Mouse (Mus musculus) kidney, embryonic 15.5 days (tissue): ENCODE results near the gene Cfi. TPM values are rescaled to one million over a fixed set of nuclear protein-coding genes. Genes with fewer than 3 reads are reported as not detected.

Source experiments
- ATAC-seq: fragments of 200-750 bp; cut with Nextera tagmentation; replicated peaks from 2 replicates; pipeline ENCODE4 v1.8.0; 2017; ENCODE audit warnings: moderate TSS enrichment; ENCODE audit not compliant: low FRiP score
- H3K27ac ChIP-seq: fragments of 300-500 bp; sonication (generic); 2 replicates; pipeline ENCODE4 v1.5.1; 2015; ENCODE audit warnings: mild to moderate bottlenecking, inconsistent platforms
- H3K27me3 ChIP-seq: fragments of 300-500 bp; sonication (generic); 2 replicates; pipeline ENCODE4 v1.6.1; 2015; ENCODE audit warnings: inconsistent platforms
- H3K36me3 ChIP-seq: fragments of 300-500 bp; sonication (generic); 2 replicates; pipeline ENCODE4 v1.6.1; 2015; ENCODE audit warnings: inconsistent platforms
- H3K4me1 ChIP-seq: fragments of 300-500 bp; sonication (generic); 2 replicates; pipeline ENCODE4 v1.6.1; 2015; ENCODE audit warnings: inconsistent platforms
- H3K4me2 ChIP-seq: fragments of 300-500 bp; sonication (generic); 2 replicates; pipeline ENCODE4 v1.6.1; 2015; ENCODE audit warnings: moderate library complexity, mild to moderate bottlenecking, inconsistent platforms
- H3K4me3 ChIP-seq: fragments of 300-500 bp; sonication (generic); replicated peaks from 2 replicates; pipeline ENCODE4 v1.5.1; 2015; ENCODE audit warnings: mild to moderate bottlenecking, inconsistent platforms
- H3K9ac ChIP-seq: fragments of 300-500 bp; sonication (generic); 2 replicates; pipeline ENCODE4 v1.6.1; 2015; ENCODE audit warnings: mild to moderate bottlenecking, inconsistent platforms
- H3K9me3 ChIP-seq: fragments of 300-500 bp; sonication (generic); replicated peaks from 2 replicates; pipeline ENCODE4 v1.6.1; 2016; ENCODE audit warnings: inconsistent platforms
- WGBS: fragments of 180-500 bp; shearing (Covaris S2); methylation state at CpG from one replicate; pipeline ENCODE4 v1.1.7; 2015; ENCODE audit warnings: mixed read lengths; 5-methylcytosine and 5-hydroxymethylcytosine counted together
- polyA plus RNA-seq: library from polyadenylated mRNA; unstranded; fragments of >200 nt; fragmentation: Nextera tagmentation; extraction: Ambion mirVana; gene quantifications from 2 replicates; pipeline ENCODE4 v1.2.1, GENCODE M21; 2015

Cfi gene
- polyA plus RNA-seq, 1 experiment from 2014 or later: 17.5 TPM

GRCm38 (mm10) chr3:129878405-129879021 is 42.8 kb downstream of the Cfi start, which contains the start of gene Pla2g12a:
Gene Pla2g12a, plus strand, starts transcription at chr3:129878606.
- no peaks in the 10 kb centered on the region for H3K27me3 ChIP-seq
- 1% methylated on average over 63 of the region's 66 CpGs for WGBS
- peak within 1 kb of the TSS; percentile 81 for H3K27ac ChIP-seq
- H3K4me1 ChIP-seq: peaks cover 17% of the 10 kb centered on the region
- peak within 1 kb of the TSS; percentile 67 for H3K9ac ChIP-seq
- H3K9me3 ChIP-seq: no peaks in the 10 kb centered on the region
- H3K4me2 ChIP-seq: peak within 1 kb of the TSS; percentile 90
- peak within 1 kb of the TSS; percentile 71 for H3K4me3 ChIP-seq
- peak; percentile 92 for ATAC-seq
- no peaks in the 10 kb centered on the region for H3K36me3 ChIP-seq

GRCm38 (mm10) chr3:129879131-129879757 is 43.6 kb downstream of the Cfi start:
- no peaks in the 10 kb centered on the region for H3K27me3 ChIP-seq
- peak overlapping the region; percentile 67 for H3K9ac ChIP-seq
- H3K27ac ChIP-seq: peak overlapping the region; percentile 81
- ATAC-seq: peak; percentile 70
- under 1% methylated on average over 25 of the region's 25 CpGs for WGBS
- H3K4me1 ChIP-seq: peaks cover 17% of the 10 kb centered on the region
- no peaks in the 10 kb centered on the region for H3K9me3 ChIP-seq
- peak overlapping the region; percentile 71 for H3K4me3 ChIP-seq
- no peaks in the 10 kb centered on the region for H3K36me3 ChIP-seq
- H3K4me2 ChIP-seq: peak overlapping the region; percentile 90

- H3K27me3 ChIP-seq: no peaks in the 10 kb centered on the region
- H3K36me3 ChIP-seq: no peaks in the 10 kb centered on the region
- H3K4me2 ChIP-seq: peak overlapping the region; percentile 90
- no peaks in the 10 kb centered on the region for H3K9me3 ChIP-seq
- H3K4me3 ChIP-seq: peak overlapping the region; percentile 71
- WGBS: 76% methylated on average over 2 of the region's 2 CpGs
- no peak overlapping the region for H3K27ac ChIP-seq
- H3K4me1 ChIP-seq: peaks cover 17% of the 10 kb centered on the region
- no peak for ATAC-seq
- H3K9ac ChIP-seq: no peak overlapping the region
Measured at GRCm38 (mm10) chr3:129879913-129880312, 44.2 kb downstream of the Cfi start.

- no peak overlapping the region for H3K27ac ChIP-seq
- no peak overlapping the region for H3K4me3 ChIP-seq
- H3K9ac ChIP-seq: no peak overlapping the region
- no peaks in the 10 kb centered on the region for H3K9me3 ChIP-seq
- no peak overlapping the region for H3K4me2 ChIP-seq
- H3K27me3 ChIP-seq: no peaks in the 10 kb centered on the region
- H3K36me3 ChIP-seq: no peaks in the 10 kb centered on the region
- 75% methylated on average over 8 of the region's 8 CpGs for WGBS
- H3K4me1 ChIP-seq: peaks cover 17% of the 10 kb centered on the region
- ATAC-seq: no peak
Measured at GRCm38 (mm10) chr3:129880925-129881593, 45.4 kb downstream of the Cfi start.

- H3K9ac ChIP-seq: no peak overlapping the region
- no peaks in the 10 kb centered on the region for H3K27me3 ChIP-seq
- H3K9me3 ChIP-seq: no peaks in the 10 kb centered on the region
- H3K4me2 ChIP-seq: no peak overlapping the region
- WGBS: 86% methylated on average over 9 of the region's 9 CpGs
- H3K27ac ChIP-seq: no peak overlapping the region
- H3K4me3 ChIP-seq: no peak overlapping the region
- no peak for ATAC-seq
- H3K4me1 ChIP-seq: 0 out of 2 replicates have a peak, but pooled peaks cover 3% of the 10 kb centered on the region
- peaks cover 6% of the 10 kb centered on the region for H3K36me3 ChIP-seq
Measured at GRCm38 (mm10) chr3:129885577-129885976, 49.9 kb downstream of the Cfi start.

- Histone ChIP-seq H3K4me3 (no peak overlapping the region), H3K9ac (no peak overlapping the region), H3K4me2 (no peak overlapping the region), H3K27me3 (no peaks in the 10 kb centered on the region), H3K27ac (no peak overlapping the region), H3K4me1 (no peaks in the 10 kb centered on the region), H3K36me3 (peaks cover 14% of the 10 kb centered on the region), H3K9me3 (no peaks in the 10 kb centered on the region)
- WGBS: 67% methylated on average over 5 of the region's 5 CpGs
- no peak for ATAC-seq
Measured at GRCm38 (mm10) chr3:129886430-129886829, 50.7 kb downstream of the Cfi start.

GRCm38 (mm10) chr3:129887779-129888517 is 52.3 kb downstream of the Cfi start:
- H3K36me3 ChIP-seq: peaks cover 24% of the 10 kb centered on the region
- no peaks in the 10 kb centered on the region for H3K9me3 ChIP-seq
- no peaks in the 10 kb centered on the region for H3K27me3 ChIP-seq
- no peak for ATAC-seq
- H3K4me1 ChIP-seq: no peaks in the 10 kb centered on the region
- 84% methylated on average over 13 of the region's 13 CpGs for WGBS
- no peak overlapping the region for H3K27ac ChIP-seq
- no peak overlapping the region for H3K4me3 ChIP-seq
- no peak overlapping the region for H3K9ac ChIP-seq
- H3K4me2 ChIP-seq: no peak overlapping the region

- no peak for ATAC-seq
- no peaks in the 10 kb centered on the region for H3K9me3 ChIP-seq
- 85% methylated on average over 5 of the region's 5 CpGs for WGBS
- H3K36me3 ChIP-seq: peaks cover 27% of the 10 kb centered on the region
- H3K4me1 ChIP-seq: peaks cover 9% of the 10 kb centered on the region; the same call in 1 of the 2 replicates
- no peak overlapping the region for H3K4me2 ChIP-seq
- no peaks in the 10 kb centered on the region for H3K27me3 ChIP-seq
- no peak overlapping the region for H3K9ac ChIP-seq
- H3K4me3 ChIP-seq: no peak overlapping the region
- no peak overlapping the region for H3K27ac ChIP-seq
Measured at GRCm38 (mm10) chr3:129892003-129892402, 56.3 kb downstream of the Cfi start.

GRCm38 (mm10) chr3:129893143-129893542 is 57.5 kb downstream of the Cfi start:
- H3K9me3 ChIP-seq: no peaks in the 10 kb centered on the region
- WGBS: 91% methylated on average over 3 of the region's 3 CpGs
- no peak overlapping the region for H3K9ac ChIP-seq
- H3K4me3 ChIP-seq: no peak overlapping the region
- no peaks in the 10 kb centered on the region for H3K27me3 ChIP-seq
- no peak overlapping the region for H3K27ac ChIP-seq
- H3K4me1 ChIP-seq: peaks cover 14% of the 10 kb centered on the region
- no peak overlapping the region for H3K4me2 ChIP-seq
- peaks cover 27% of the 10 kb centered on the region for H3K36me3 ChIP-seq
- ATAC-seq: no peak

- WGBS: 27% methylated on average over 6 of the region's 6 CpGs
- no peak overlapping the region for H3K27ac ChIP-seq
Measured at GRCm38 (mm10) chr3:129896591-129896990, 60.9 kb downstream of the Cfi start.

GRCm38 (mm10) chr3:129898886-129899285 is 63.2 kb downstream of the Cfi start:
- Histone ChIP-seq H3K9me3 (no peaks in the 10 kb centered on the region), H3K27ac (no peak overlapping the region), H3K4me3 (no peak overlapping the region), H3K9ac (no peak overlapping the region), H3K36me3 (no peaks in the 10 kb centered on the region), H3K27me3 (no peaks in the 10 kb centered on the region), H3K4me2 (no peak overlapping the region), H3K4me1 (peaks cover 35% of the 10 kb centered on the region)
- 65% methylated on average over 4 of the region's 4 CpGs for WGBS
- no peak for ATAC-seq

More at GRCm38 (mm10) chr3:129896591-129896990, 60.9 kb downstream of the Cfi start:
- peaks cover 22% of the 10 kb centered on the region for H3K4me1 ChIP-seq
- H3K9ac ChIP-seq: no peak overlapping the region
- H3K36me3 ChIP-seq: peaks cover 14% of the 10 kb centered on the region
- ATAC-seq: no peak
- no peak overlapping the region for H3K4me2 ChIP-seq
- H3K27me3 ChIP-seq: no peaks in the 10 kb centered on the region
- H3K9me3 ChIP-seq: no peaks in the 10 kb centered on the region
- H3K4me3 ChIP-seq: no peak overlapping the region
